Mouse (Mus musculus): ENCODE measurements at regions not wholly inside any gene's neighbourhood (a gene's known extent, or its start where the extent isn't known, plus 50 kb on each side); places are given as distances from the start of the nearest gene placed in this dataset.

DNA sequence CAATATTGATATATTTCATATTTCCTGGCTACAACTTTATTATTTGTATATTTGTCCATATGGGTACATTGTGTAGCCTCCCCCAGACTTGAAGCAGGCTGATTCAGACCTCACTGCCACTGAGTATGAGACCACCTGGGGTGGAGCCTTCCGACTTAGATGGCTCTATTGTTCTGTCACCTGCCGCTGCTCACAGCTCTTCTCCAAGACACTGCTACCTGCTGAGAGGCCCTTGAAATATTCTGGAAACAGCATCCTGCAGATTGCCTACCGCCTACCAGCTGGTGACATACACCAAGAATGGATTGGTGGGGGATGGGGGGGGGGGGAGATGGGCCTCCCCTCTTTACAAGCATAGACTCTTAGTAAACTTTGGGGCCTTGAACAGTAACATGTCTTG lies 2778.7 kb downstream of the Gm37988 start:
- ATAC-seq (replicated peaks; ENCODE audit: low FRiP score, poor library complexity, severe bottlenecking): no peak

- no peak for ATAC-seq (replicated peaks; ENCODE audit: low FRiP score, poor library complexity, severe bottlenecking)
These were observed 2783.6 kb downstream of the Gm37988 start for GRCm38 (mm10) chr1:7591327-7591726.

Data from erythroid progenitor cell, adult 5-6 weeks (primary cell).